Mouse (Mus musculus) G1E (cell line): Measurements from ENCODE around the gene Zfp74.

Experiments
- CTCF ChIP-seq: IDR thresholded peaks from 2 replicates; pipeline ENCODE4 v1.5.1; 2012; ENCODE audit warnings: low read depth, low read length, inconsistent platforms, mixed read lengths
- GATA1 ChIP-seq: IDR thresholded peaks from 2 replicates; pipeline ENCODE4 v1.6.1; 2012; ENCODE audit warnings: borderline replicate concordance, low read length, inconsistent platforms, mixed read lengths

DNA sequence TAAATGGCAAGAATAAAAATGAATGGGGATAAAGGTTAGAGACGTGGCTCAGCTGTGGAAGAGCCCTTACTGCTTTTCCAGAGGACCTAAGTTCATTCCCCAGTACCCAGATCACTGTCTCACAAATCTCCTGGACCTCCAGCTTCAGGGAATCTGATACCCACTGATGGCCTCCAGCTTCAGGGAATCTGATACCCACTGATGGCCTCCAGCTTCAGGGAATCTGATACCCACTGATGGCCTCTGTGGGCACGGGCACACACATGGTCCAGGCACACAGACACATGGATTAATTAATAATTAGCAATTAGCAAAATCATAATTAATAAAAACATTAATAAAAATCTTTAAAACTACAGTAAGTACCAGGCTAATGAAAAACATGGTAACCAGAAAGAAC, 31.1 kb downstream of the Zfp74 start:
- no peak for TF ChIP-seq GATA1
- TF ChIP-seq CTCF: no peak
